Mouse (Mus musculus): ENCODE measurements at regions not wholly inside any gene's neighbourhood (a gene's known extent, or its start where the extent isn't known, plus 50 kb on each side); places are given as distances from the start of the nearest gene placed in this dataset.

DNA sequence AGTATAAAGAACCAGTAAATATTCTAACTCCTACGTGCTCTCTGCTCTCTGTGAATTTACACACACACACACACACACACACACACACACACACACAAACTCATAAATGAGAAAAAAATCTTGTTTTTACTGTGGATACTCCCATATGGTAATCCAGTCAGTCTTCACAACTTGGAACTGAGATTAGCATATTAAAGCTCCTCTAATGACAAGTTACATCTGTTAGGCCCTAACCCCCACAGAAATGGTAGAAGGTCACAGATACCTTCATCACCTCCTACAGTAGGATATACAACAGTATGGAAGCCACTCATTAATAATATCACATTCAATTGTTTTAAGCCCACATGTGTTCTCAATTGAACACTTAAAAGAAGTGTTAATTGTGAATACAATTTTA lies 1340.7 kb downstream of the Cdh11 start:
- no peak overlapping the region for H3K4me3 ChIP-seq
- TF ChIP-seq CTCF (conservative IDR thresholded peaks at IDR 0.05) = no peak
- H3K27ac ChIP-seq = no peak overlapping the region
- no peak for DNase-seq (ENCODE audit: low spot score in 2 of 2)

DNA sequence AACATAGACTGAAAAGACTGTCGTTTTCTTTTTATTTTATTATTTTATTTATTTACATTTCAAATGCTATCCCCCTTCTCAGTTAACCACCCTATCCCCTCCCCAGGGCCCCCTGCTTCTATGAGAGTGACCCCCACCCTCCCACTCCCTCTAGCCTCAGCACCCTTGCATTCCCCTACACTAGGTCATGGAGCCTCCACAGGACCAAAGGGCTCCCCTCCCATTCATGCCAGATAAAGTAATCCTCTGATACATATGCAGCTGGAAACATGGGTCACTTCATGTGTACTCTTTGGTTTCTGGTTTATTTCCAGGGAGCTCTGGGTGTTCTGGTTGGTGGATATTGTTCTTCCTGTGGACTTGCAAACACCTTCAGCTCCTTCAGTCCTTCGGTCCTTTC lies 1342.9 kb downstream of the Cdh11 start:
- Histone ChIP-seq H3K27ac (no peak overlapping the region), H3K4me3 (no peak overlapping the region)
- DNase-seq (ENCODE audit: low spot score in 2 of 2) = no peak
- no peak for TF ChIP-seq CTCF (conservative IDR thresholded peaks at IDR 0.05)

DNA sequence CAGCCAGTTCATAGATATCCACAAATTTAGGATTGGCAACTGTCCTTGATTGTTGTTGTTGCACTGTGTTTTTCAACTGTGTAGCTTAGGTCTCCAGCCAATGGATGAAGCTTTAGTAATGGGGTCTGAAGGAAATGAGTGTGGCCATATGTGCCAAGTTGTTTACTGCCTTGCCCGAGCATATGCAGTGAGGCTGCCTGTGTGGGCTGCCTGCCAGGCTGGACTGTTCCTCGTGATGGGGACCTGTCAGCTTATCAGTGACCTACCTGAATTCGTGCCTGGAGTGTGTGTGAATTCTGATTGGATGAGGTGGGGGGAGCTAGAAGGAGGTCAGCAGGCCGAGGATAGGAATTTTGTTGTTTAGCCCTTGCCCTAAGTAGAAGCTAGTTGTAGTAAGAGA lies 1349.8 kb downstream of the Cdh11 start:
- Histone ChIP-seq H3K27ac (no peak overlapping the region), H3K4me3 (no peak overlapping the region)
- DNase-seq (ENCODE audit: low spot score in 2 of 2) = no peak
- no peak for TF ChIP-seq CTCF (conservative IDR thresholded peaks at IDR 0.05)

Data from layer of hippocampus, adult 2 months (tissue).